Mouse (Mus musculus) gastrocnemius, postnatal 14 days (tissue): ENCODE measurements around the gene Ankrd44. TPM values are rescaled to one million over a fixed set of nuclear protein-coding genes. Genes with fewer than 3 reads are reported as not detected.

Source experiments
- DNase-seq: peaks from one replicate; pipeline ENCODE4 v3.0.0; 2021; ENCODE audit warnings: mixed read lengths
- intact Hi-C: fragments of 180-260 bp; cut with DNase I; formaldehyde crosslinking; loops from one replicate; pipeline ENCODE4 v1.15.1; 2025; ENCODE audit warnings: low total_unique reads
- total RNA-seq, 2 experiments: library from RNA; stranded (reverse); gene quantifications; 2 replicates each; pipeline ENCODE4 v1.2.3; 2021

Gene Ankrd44
- total RNA-seq, 2 experiments from 2014 or later, result 7.6 to 11.4 TPM

DNA sequence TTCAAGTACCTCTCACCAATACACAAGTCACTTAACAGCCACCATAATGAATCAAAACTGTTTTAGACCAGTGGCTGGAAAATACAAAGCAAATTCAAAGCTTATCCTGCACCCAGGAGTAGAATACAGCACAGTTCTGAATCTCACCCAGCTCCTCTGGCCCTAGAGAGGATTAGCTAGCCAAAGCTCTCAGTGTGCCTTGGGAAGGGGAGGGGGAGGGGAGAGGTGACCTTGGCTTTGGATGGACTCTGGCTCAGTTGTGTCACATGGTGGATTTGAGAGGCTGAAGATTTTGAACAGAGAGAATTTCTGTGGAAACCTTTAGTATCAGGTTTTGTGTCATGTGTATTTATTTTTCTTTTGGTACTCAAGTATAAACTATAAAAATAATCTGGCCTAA lies 66.3 kb downstream of the Ankrd44 start:
- intact Hi-C loops, result no loop called here
- no peak for DNase-seq

DNA sequence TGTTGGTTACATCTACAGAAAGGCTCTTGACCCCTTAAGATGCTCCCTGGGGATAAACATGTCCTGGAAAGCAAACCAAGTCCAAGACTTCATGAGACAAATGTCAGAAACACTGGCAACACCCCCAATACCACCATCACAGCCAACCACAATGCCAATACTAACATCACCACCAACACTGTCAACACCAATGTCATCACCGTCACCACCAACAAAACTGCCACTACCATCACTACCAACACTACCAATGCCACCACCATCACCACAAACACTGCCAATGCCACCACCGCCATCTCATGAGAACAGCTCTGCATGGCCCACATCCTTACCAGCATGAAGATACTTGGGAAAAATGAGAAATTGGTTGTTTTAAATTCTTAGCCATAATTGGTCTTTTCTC lies 67.3 kb downstream of the Ankrd44 start:
- no peak for DNase-seq
- intact Hi-C loops, result no loop called here

DNA sequence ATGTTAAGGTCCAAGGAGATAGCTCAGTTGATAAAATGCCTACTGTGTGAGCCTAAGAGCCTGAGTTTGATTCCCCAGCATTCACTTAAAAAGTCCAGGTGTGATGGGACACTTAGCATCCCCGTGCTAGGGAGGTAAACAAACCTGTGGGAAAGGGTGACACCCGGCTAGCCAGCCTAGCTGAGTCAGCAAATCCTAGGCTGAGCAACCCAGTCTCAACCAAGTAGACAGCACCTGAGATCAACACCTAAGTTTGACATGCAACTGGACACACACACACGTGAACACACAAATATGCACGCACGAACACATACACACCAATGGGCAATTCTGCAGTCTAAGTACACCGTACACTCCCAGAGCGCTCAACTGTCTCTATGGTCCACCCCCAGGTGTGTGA lies 69.7 kb downstream of the Ankrd44 start:
- intact Hi-C loops, result no loop called here
- DNase-seq, result no peak

- no peak for DNase-seq
- intact Hi-C loops, result no loop called here
Measured at GRCm38 (mm10) chr1:54855970-54856369, 70.2 kb downstream of the Ankrd44 start.

DNA sequence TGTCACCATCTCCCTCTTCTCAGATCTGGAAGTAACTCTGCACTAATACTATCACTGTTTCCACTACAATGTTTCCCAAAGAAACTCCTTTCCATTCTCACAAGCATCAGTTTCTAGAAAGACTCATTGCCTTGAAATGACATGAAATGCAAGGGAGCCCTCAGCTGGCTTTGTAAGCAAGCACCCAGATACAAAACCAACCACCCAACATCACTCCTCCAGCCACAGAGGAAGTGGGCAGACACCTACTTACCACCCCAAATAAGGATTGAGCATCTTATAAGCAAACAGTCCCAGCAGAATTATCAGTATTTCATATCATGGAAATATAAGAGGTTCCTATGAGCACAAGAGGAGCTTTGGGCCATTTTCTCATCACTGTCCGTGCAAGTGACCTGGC lies 71.8 kb downstream of the Ankrd44 start:
- intact Hi-C loops, result no loop called here
- no peak for DNase-seq

DNA sequence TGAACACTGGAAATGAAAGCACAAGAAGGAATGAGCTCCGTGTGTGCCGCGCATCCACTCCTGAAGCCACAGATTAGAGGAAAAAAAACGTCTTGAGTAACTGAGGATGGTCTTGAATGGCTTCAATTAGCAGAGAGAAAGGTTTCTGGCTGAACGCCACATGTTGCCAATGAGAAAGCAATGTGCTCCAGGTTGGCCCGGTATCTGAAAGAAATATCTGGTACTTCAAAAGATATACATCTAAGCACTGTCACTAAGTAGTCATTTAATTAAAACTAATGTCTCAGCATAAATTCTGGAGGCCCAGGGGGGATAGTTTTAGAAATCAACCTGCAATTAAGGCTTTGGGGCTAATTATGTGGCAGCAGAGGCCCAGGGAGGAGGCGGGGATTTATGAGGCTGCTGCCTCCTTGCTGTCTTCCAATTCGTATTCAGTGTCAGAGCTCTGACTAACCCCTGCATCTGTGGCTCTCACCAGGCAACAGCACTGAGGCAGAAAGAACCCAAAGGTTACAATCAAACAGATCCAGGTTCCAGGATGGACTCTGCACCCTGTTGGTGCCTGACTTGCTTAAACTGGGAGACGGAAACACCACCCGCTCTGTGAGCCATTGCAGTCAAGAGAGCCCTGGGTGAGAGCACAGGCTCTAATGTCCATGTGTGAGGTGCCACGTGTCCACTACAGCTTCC lies 72.7 kb downstream of the Ankrd44 start:
- intact Hi-C loops, result no loop called here
- DNase-seq, result no peak

- DNase-seq, result no peak
- intact Hi-C loops, result no loop called here
Measured at GRCm38 (mm10) chr1:54851610-54852009, 74.6 kb downstream of the Ankrd44 start.

- intact Hi-C loops, result no loop called here
- no peak for DNase-seq
Measured at GRCm38 (mm10) chr1:54850077-54850476, 76.1 kb downstream of the Ankrd44 start.

GRCm38 (mm10) chr1:54847238-54847637 lies 78.9 kb downstream of the Ankrd44 start:
- intact Hi-C loops, result no loop called here
- DNase-seq, result no peak

- intact Hi-C loops, result no loop called here
Measured at GRCm38 (mm10) chr1:54846346-54847000, 79.7 kb downstream of the Ankrd44 start.

DNA sequence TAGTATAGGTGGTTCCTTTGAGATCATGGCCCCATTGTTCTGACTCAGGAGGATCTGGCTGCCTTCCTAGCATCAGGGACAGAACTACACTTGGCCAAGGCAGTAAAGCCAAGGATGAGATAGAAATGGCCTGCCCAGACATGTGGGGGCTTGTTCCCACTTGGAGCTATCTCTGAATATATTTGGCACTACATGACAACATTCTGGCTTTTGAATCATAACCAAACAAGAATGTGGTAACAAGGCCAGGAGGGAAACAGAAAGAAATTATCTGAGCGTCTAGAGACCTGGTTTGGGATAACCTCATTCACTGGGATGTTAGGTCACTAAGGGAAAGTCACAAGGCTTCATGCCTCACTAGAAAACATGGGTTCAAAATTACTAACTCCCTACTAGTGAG lies 81.8 kb downstream of the Ankrd44 start:
- intact Hi-C loops, result no loop called here
- DNase-seq, result no peak

More at GRCm38 (mm10) chr1:54846346-54847000, 79.7 kb downstream of the Ankrd44 start:
- DNase-seq, result no peak

- intact Hi-C loops, result no loop called here
- DNase-seq, result no peak
Measured at GRCm38 (mm10) chr1:54842765-54843461, 83.3 kb downstream of the Ankrd44 start.

GRCm38 (mm10) chr1:54841788-54842187 lies 84.4 kb downstream of the Ankrd44 start:
- DNase-seq, result no peak
- intact Hi-C loops, result no loop called here

DNA sequence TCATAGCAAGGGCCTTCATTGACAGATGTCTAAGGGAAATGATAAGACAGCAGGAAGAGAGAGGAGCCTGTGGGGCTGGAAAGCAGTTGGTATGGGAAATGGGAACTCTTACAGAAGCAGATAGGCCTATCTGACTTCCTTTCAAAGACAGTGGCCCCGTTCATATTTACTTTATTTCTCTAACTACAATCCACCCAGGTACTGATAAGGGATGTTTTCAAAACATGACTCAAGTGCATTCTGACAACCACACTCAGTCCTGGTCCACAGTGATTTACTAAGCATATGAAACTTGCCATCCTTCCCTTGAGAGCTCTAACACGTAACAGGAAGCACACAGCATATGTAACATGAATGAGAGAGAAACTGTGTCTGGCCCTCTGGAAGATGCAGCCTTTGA lies 86.1 kb downstream of the Ankrd44 start:
- intact Hi-C loops, result no loop called here
- no peak for DNase-seq

DNA sequence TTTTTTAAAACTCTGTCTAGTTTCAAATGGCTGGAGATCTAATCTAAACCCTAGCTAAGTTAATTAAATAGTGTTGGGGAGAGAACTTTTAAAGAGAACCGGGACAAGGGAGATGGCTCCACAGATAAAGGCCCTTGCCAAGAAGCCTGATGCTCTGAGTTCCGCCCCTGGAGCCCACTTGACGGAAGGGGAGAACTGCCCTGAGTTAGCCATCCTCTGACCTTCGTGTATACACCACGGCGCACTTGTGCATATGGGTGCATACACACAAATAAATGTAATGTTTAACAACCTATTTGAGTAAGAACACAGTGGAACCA lies 87.7 kb downstream of the Ankrd44 start:
- DNase-seq, result no peak
- intact Hi-C loops, result loop anchor here (10.0 kb wide), 1 partner anchor 136 kb away; no protein-coding TSS in a partner anchor

GRCm38 (mm10) chr1:54837721-54838485 lies 88.3 kb downstream of the Ankrd44 start:
- intact Hi-C loops, result loop anchor here (10.0 kb wide), 1 partner anchor 137 kb away; no protein-coding TSS in a partner anchor
- no peak for DNase-seq

DNA sequence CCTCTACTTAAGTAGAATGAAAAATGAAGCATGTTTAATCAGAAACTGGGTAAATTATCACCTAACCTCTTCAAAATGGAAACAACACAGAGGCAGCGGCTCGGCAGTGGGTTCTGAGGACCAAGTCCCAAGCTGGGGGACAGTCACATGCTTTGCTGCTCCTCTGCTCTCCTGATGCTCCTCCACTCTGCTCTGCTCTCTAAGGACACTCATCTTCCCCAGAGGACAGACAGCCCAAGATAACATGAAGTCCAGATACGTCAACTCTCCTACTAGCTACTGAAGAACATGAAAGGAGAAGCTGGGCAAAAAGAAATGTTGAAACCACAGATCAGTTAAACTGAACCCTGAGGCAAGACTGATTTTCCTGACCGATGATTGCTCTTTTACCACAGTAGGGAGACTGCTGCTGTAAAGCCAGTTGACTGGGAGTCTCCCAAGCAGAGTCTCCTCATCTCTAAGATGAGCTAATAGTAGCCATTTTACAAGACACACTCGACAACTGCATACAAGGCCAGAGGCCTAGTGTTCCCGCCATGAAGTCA lies 90.5 kb downstream of the Ankrd44 start:
- intact Hi-C loops, result loop anchor here (10.0 kb wide), 1 partner anchor 139 kb away; no protein-coding TSS in a partner anchor
- no peak for DNase-seq

DNA sequence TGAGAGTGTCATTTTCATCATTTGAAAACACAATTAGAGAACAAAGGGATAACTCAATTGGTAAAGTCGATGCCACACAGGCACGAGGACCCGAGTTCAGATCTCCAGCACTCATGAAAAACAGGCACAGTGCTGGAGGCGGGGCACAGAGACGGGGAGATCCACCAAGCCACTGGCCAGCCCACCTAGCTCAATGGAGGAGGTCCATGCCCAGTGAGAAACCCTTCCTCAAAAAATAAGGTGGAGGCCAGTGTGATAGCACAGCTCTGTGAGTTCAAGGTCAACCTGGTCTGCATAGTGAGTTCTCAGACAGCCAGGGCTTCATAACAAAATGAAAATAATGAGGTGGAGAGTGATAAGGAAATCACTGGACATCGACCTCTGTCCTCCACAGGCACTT lies 93.0 kb downstream of the Ankrd44 start:
- intact Hi-C loops, result loop anchor here (2.0 to 10.0 kb wide), 2 partner anchors 94 to 142 kb away; partner anchors contain the start of gene Ankrd44
- no peak for DNase-seq

DNA sequence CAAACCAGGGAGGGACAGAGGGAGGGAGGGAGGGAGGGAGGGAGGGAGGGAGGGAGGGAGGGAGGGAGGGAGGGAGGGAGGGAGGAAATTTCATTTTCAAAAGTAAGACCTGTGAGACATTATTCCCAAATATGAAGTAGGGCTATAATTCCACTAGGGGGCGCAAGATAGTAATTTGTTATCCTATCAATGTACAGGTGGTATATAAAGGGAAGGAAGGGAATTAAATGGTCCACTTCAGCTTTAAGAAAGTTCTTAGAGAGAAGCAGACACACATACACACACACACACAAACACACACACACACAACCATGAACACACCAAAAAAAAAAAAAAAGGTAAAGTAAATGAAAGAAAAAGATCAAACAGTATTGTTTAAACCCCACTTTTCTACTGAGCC lies 93.4 kb downstream of the Ankrd44 start:
- no peak for DNase-seq
- intact Hi-C loops, result loop anchor here (2.0 to 10.0 kb wide), 2 partner anchors 94 to 142 kb away; partner anchors contain the start of gene Ankrd44
